Mouse (Mus musculus): ENCODE measurements around the gene Olfr517. TPM values are rescaled to one million over a fixed set of nuclear protein-coding genes. Genes with fewer than 3 reads are reported as not detected.

The Olfr517 gene
- polyA plus RNA-seq (2014; fragmentation: Illumina TruSeq; extraction: RNeasy Lipid Tissue Mini Kit (QIAGEN cat#74804); ENCODE audit: low read depth, low replicate concordance): not detected

GRCm38 (mm10) chr7:108872279-108872678 is at the start of gene Olfr517:
Gene Olfr517 (minus strand): TSS chr7:108872379.

GRCm38 (mm10) chr7:108894320-108894719 is 22.1 kb upstream of the Olfr517 start, which contains the start of gene Olfr519:
Gene Olfr519 (minus strand): TSS chr7:108894420.

GRCm38 (mm10) chr7:108884906-108885305 is 12.7 kb upstream of the Olfr517 start, which contains the start of gene Olfr518:
Gene Olfr518 (minus strand): TSS chr7:108885006.

GRCm38 (mm10) chr7:108850429-108850828 is 21.8 kb downstream of the Olfr517 start, which contains the start of gene Olfr516:
Gene Olfr516 (minus strand): TSS chr7:108850529.

GRCm38 (mm10) chr7:108825897-108826296 is 46.3 kb downstream of the Olfr517 start, which contains the start of gene Olfr514:
Gene Olfr514 (minus strand): TSS chr7:108825997.

Other genes starting within 250 kb of the Olfr517 start
- not detected for gene Olfr508, start 242.4 kb downstream of the Olfr517 start, polyA plus RNA-seq (2014; fragmentation: Illumina TruSeq; extraction: RNeasy Lipid Tissue Mini Kit (QIAGEN cat#74804); ENCODE audit: low read depth, low replicate concordance)
- not detected for gene Olfr509, start 220.5 kb downstream of the Olfr517 start, polyA plus RNA-seq (2014; fragmentation: Illumina TruSeq; extraction: RNeasy Lipid Tissue Mini Kit (QIAGEN cat#74804); ENCODE audit: low read depth, low replicate concordance)
- gene Olfr510, start 206.0 kb downstream of the Olfr517 start, polyA plus RNA-seq (2014; fragmentation: Illumina TruSeq; extraction: RNeasy Lipid Tissue Mini Kit (QIAGEN cat#74804); ENCODE audit: low read depth, low replicate concordance): not detected
- not detected for gene Olfr512, start 159.1 kb downstream of the Olfr517 start, polyA plus RNA-seq (2014; fragmentation: Illumina TruSeq; extraction: RNeasy Lipid Tissue Mini Kit (QIAGEN cat#74804); ENCODE audit: low read depth, low replicate concordance)
- gene Olfr513, start 121.4 kb downstream of the Olfr517 start, polyA plus RNA-seq (2014; fragmentation: Illumina TruSeq; extraction: RNeasy Lipid Tissue Mini Kit (QIAGEN cat#74804); ENCODE audit: low read depth, low replicate concordance): not detected
- gene Olfr514, start 46.4 kb downstream of the Olfr517 start, polyA plus RNA-seq (2014; fragmentation: Illumina TruSeq; extraction: RNeasy Lipid Tissue Mini Kit (QIAGEN cat#74804); ENCODE audit: low read depth, low replicate concordance): not detected
- not detected for gene Olfr516, start 21.9 kb downstream of the Olfr517 start, polyA plus RNA-seq (2014; fragmentation: Illumina TruSeq; extraction: RNeasy Lipid Tissue Mini Kit (QIAGEN cat#74804); ENCODE audit: low read depth, low replicate concordance)
- gene Olfr518, start 12.6 kb upstream of the Olfr517 start, polyA plus RNA-seq (2014; fragmentation: Illumina TruSeq; extraction: RNeasy Lipid Tissue Mini Kit (QIAGEN cat#74804); ENCODE audit: low read depth, low replicate concordance): not detected
- gene Olfr519, start 22.0 kb upstream of the Olfr517 start, polyA plus RNA-seq (2014; fragmentation: Illumina TruSeq; extraction: RNeasy Lipid Tissue Mini Kit (QIAGEN cat#74804); ENCODE audit: low read depth, low replicate concordance): not detected
- gene Nlrp10, start 57.8 kb upstream of the Olfr517 start, polyA plus RNA-seq (2014; fragmentation: Illumina TruSeq; extraction: RNeasy Lipid Tissue Mini Kit (QIAGEN cat#74804); ENCODE audit: low read depth, low replicate concordance): 10.2 TPM
- gene Eif3f, start 62.0 kb upstream of the Olfr517 start, polyA plus RNA-seq (2014; fragmentation: Illumina TruSeq; extraction: RNeasy Lipid Tissue Mini Kit (QIAGEN cat#74804); ENCODE audit: low read depth, low replicate concordance): 47.9 TPM
- gene Tub, start 78.0 kb upstream of the Olfr517 start, polyA plus RNA-seq (2014; fragmentation: Illumina TruSeq; extraction: RNeasy Lipid Tissue Mini Kit (QIAGEN cat#74804); ENCODE audit: low read depth, low replicate concordance): 0.95 TPM
- 6.0 TPM for gene Ric3, start 211.0 kb upstream of the Olfr517 start, polyA plus RNA-seq (2014; fragmentation: Illumina TruSeq; extraction: RNeasy Lipid Tissue Mini Kit (QIAGEN cat#74804); ENCODE audit: low read depth, low replicate concordance)